Mouse (Mus musculus): ENCODE results near the gene Gdpd3. TPM values are rescaled to one million over a fixed set of nuclear protein-coding genes. Genes with fewer than 3 reads are reported as not detected.

Gene Gdpd3
- polyA plus RNA-seq, 1 experiment from 2014 or later: 3.0 TPM

DNA sequence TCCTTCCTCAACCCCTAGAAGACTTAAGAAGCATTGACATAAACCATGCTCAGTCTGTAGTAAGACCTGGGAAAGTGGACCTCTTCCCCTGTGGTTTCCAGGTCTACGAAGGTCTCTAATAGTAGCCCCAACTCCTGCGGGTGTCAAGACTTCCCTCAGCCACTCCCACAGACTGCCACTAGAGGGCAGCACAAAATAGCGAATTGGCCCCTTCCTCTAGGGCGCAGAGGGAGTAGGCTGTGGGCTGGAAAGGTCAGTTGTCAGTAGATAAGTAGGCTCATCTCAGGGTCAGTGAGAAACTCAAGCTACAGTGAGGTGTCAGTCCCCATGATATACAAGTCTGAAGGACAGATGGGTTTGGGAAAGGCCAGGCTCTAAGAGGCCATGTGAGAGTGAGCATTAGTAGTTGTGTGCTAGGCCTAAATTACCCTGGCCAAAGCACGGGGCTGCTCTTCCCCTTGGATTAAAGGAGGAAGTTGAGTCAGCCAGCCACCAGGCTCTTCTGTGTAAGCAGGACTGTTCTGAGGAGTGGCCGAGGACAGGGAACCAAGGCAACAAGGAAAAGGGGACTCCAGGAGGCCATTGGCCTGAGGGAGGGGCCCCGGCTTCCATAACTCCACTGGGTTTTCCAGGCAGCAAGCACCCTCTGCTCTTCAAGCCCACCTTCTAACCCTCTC, 55.8 kb downstream of the Gdpd3 start:
- peak; percentile 96 for TF ChIP-seq CTCF (IDR thresholded peaks at IDR 0.05)
- CTCF ChIA-PET: interaction anchor here (0.8 to 2.4 kb wide), 8 partner anchors 9 to 289 kb away, joined by 3 to 6 read pairs (median 4); partner anchors contain the start of gene 4930451I11Rik
- DNase-seq (ENCODE audit: low read depth, low spot score) (no peak), ATAC-seq (no peak)
- no peaks in the 10 kb centered on the region for H3K27me3 ChIP-seq
- in situ Hi-C loops (cut with MboI; ENCODE audit: low pct_unique_long_range_greater_than_20kb): no loop called here
- POLR2A ChIA-PET: no interaction called here

DNA sequence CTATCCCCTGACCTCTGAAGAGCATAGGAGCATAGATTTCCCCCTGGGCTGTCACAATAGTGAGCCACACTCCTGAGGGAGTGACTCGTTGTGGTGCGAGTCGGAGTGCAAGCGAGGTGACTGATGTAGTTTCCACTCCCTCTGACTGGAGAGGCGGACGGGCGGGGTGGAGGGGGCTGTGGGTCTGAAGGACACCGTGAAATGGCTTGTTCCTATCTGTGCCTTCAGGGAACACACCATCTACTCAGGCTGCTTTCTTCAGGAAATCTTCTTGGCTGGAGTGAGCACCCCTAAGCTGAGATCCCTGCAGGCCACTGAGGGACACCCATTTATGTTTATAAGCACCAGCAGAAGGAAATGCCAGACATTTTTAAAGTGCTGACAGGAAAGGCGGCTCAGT, 56.6 kb downstream of the Gdpd3 start:
- in situ Hi-C loops (cut with MboI; ENCODE audit: low pct_unique_long_range_greater_than_20kb): no loop called here
- ChIA-PET POLR2A (no interaction called here), CTCF (interaction anchor here (2.4 kb wide), 1 partner anchor 13 kb away, joined by 6 read pairs; no protein-coding TSS in a partner anchor)
- no peak for TF ChIP-seq CTCF (IDR thresholded peaks at IDR 0.05)
- H3K27me3 ChIP-seq: no peaks in the 10 kb centered on the region
- DNase-seq (ENCODE audit: low read depth, low spot score) (no peak), ATAC-seq (no peak)

DNA sequence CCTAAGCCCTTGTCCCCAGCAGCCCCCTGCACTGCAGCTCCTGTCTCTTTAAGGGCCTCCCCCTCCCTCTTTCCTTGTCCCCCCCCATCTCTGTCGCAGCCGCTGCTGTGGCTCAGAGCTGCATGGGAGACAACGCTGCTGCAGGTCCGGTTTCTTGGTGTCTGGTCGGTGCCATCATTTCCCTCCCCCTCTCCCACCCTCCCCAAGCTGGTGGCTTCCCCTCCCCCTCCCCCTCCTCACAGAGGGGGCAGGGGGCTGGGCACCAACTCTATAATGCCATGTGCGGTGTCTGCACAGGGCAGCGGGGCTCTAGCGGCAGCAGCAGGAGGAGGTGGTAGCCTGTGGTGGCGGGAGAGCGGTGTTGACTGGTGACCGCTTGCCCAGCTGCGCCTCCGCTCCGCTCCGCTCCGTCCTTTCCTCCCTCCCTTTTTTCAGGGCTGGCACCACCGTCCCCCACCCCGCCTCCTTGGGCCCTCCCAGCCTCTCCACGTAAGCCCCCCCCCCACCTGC, 57.1 kb downstream of the Gdpd3 start:
- no peaks in the 10 kb centered on the region for H3K27me3 ChIP-seq
- CTCF ChIA-PET: no interaction called here
- DNase-seq (ENCODE audit: low read depth, low spot score): no peak
- in situ Hi-C loops (cut with MboI; ENCODE audit: low pct_unique_long_range_greater_than_20kb): no loop called here
- POLR2A ChIA-PET: no interaction called here
- TF ChIP-seq CTCF (IDR thresholded peaks at IDR 0.05): no peak
- no peak for ATAC-seq

DNA sequence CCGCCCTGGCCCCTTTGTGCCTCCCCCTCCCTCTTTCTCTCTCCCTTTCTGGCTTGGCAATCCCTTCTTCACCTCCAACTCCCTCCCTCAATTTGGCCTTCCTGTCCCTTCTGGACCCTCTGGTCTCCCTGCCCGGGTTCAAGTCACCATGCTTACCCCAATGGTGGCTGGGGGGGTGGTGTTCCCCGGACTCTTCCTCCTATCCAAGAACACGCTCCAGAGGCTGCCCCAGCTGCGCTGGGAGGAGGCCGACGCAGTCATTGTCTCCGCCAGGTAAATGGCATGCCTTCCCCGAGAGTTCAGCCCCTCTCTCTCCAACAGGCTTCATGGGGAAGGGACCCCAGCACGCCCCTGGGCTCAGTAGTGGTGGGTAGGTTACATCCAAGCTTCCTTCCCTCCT, 57.8 kb downstream of the Gdpd3 start:
- DNase-seq (ENCODE audit: low read depth, low spot score) (no peak), ATAC-seq (no peak)
- CTCF ChIA-PET: interaction anchor here (1.3 kb wide), 1 partner anchor 280 kb away, joined by 3 read pairs; no protein-coding TSS in a partner anchor
- in situ Hi-C loops (cut with MboI; ENCODE audit: low pct_unique_long_range_greater_than_20kb): no loop called here
- H3K27me3 ChIP-seq: no peaks in the 10 kb centered on the region
- no peak for TF ChIP-seq CTCF (IDR thresholded peaks at IDR 0.05)
- POLR2A ChIA-PET: interaction anchor here (0.6 kb wide), 1 partner anchor 9 kb away, joined by 5 read pairs; no protein-coding TSS in a partner anchor

Other genes with a start within 250 kb of the Gdpd3 start
- 322 TPM for gene Eif3c, start 199.9 kb upstream of the Gdpd3 start, polyA plus RNA-seq (2021)
- gene Apobr, start 181.4 kb upstream of the Gdpd3 start, polyA plus RNA-seq (2021): 0.94 TPM
- 2.6 TPM for gene Cln3, start 180.5 kb upstream of the Gdpd3 start, polyA plus RNA-seq (2021)
- gene Il27, start 171.4 kb upstream of the Gdpd3 start, polyA plus RNA-seq (2021): 0.68 TPM
- 138 TPM for gene Nupr1, start 135.5 kb upstream of the Gdpd3 start, polyA plus RNA-seq (2021)
- gene Sgf29, start 117.0 kb upstream of the Gdpd3 start, polyA plus RNA-seq (2021): 21.1 TPM
- gene Sult1a1, start 89.9 kb upstream of the Gdpd3 start, polyA plus RNA-seq (2021): 0.62 TPM
- gene Bola2, start 70.9 kb upstream of the Gdpd3 start, polyA plus RNA-seq (2021): 102 TPM
- gene Slx1b, start 70.5 kb upstream of the Gdpd3 start, polyA plus RNA-seq (2021): 14.8 TPM
- 1.3 TPM for gene Coro1a, start 58.5 kb upstream of the Gdpd3 start, polyA plus RNA-seq (2021)
- 122 TPM for gene Mapk3, start 6.7 kb upstream of the Gdpd3 start, polyA plus RNA-seq (2021)
- gene Ypel3, start 10.6 kb downstream of the Gdpd3 start, polyA plus RNA-seq (2021): 109 TPM
- 0.49 TPM for gene Tbx6, start 15.1 kb downstream of the Gdpd3 start, polyA plus RNA-seq (2021)
- gene Ppp4c, start 26.2 kb downstream of the Gdpd3 start, polyA plus RNA-seq (2021): 94.3 TPM
- gene Fam57b, start 31.3 kb downstream of the Gdpd3 start, polyA plus RNA-seq (2021): 1.3 TPM
- not detected for gene 4930451I11Rik, start 65.3 kb downstream of the Gdpd3 start, polyA plus RNA-seq (2021)
- not detected for gene Doc2a, start 81.1 kb downstream of the Gdpd3 start, polyA plus RNA-seq (2021)
- gene Hirip3, start 95.6 kb downstream of the Gdpd3 start, polyA plus RNA-seq (2021): 58.5 TPM
- 67.7 TPM for gene Ino80e, start 96.0 kb downstream of the Gdpd3 start, polyA plus RNA-seq (2021)
- 66.0 TPM for gene Taok2, start 118.4 kb downstream of the Gdpd3 start, polyA plus RNA-seq (2021)
- 48.0 TPM for gene Tmem219, start 156.6 kb downstream of the Gdpd3 start, polyA plus RNA-seq (2021)
- gene Kctd13, start 162.5 kb downstream of the Gdpd3 start, polyA plus RNA-seq (2021): 14.0 TPM
- gene Asphd1, start 183.2 kb downstream of the Gdpd3 start, polyA plus RNA-seq (2021): not detected
- gene Sez6l2, start 184.2 kb downstream of the Gdpd3 start, polyA plus RNA-seq (2021): 0.08 TPM
- gene Cdipt, start 209.6 kb downstream of the Gdpd3 start, polyA plus RNA-seq (2021): 143 TPM
- gene Cdiptos, start 209.8 kb downstream of the Gdpd3 start, polyA plus RNA-seq (2021): 1.3 TPM
- 104 TPM for gene Mvp, start 248.3 kb downstream of the Gdpd3 start, polyA plus RNA-seq (2021)